23 mouse cellular contexts compared by ENCODE assay signal in the genomic region with DNA sequence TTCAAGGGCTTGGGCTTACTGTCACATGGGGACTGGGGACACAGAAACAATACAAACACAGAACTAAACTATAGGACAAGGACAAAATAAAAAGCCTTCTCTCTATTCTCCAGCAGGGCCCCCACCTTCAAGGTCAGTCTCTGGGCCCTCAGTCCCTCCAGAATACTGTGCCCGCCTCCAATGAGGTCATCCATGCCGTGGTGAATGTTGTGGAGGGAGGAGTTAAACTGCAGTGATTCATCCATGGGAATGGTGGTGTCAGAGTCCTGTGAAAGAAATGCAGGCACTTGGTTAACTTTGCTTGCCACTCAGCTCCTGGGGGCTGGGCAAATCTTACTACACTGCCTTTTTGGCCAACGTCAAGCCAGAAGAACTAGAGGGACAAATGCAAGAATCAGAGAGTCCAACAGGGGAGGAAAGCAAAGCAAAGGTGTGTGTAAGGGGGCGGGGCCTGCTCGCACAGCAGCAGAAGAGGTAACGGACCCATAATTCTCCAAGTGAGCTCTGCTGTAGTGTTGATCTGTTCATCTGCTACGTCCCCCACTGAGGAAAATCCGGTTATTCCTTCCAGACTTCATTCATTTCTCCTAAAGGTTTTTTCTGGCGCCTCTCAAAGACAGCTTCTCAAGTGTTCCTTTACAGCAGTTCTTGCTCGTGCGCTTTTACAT. TPM values are rescaled to one million over a fixed set of nuclear protein-coding genes. Genes with fewer than 3 reads are reported as not detected.
DNase-seq lines count a peak whose midpoint lies in the region; ATAC-seq lines count a peak whose summit lies in the region.
"Had no signal": no experiment of that assay in that cellular context is flagged by ENCODE, and none has a peak within 500 bp of the region (broad histone marks: within the 10 kb centered on the region; RNA-seq: fewer than 3 reads in every experiment).

No protein-coding gene starts in this region.

- peaks cover 23% of the 10 kb centered on the region; the same call in 1 of the 2 replicates for H3K79me2 ChIP-seq in macrophage (ENCODE audit: inconsistent target)

- 73% methylated on average over 11 of the region's 11 CpGs for WGBS in heart, embryonic 11.5 days (ENCODE audit: insufficient replicate concordance)
- 87% methylated on average over 11 of the region's 11 CpGs for WGBS in macrophage (ENCODE audit: missing documents)

- peaks cover 32% of the 10 kb centered on the region for H3K36me3 ChIP-seq in heart, embryonic 11.5 days (ENCODE audit: control insufficient read depth, insufficient read depth, low read length)
- peaks cover 69% of the 10 kb centered on the region for H3K36me3 ChIP-seq in macrophage (ENCODE audit: inconsistent target)

- no peak overlapping the region for H3K9ac ChIP-seq in heart, embryonic 11.5 days (ENCODE audit: low read depth, low read length)
- H3K9ac ChIP-seq: limb, embryonic 15.5 days; liver, postnatal 0 days; midbrain, embryonic 13.5 days; stomach, embryonic 15.5 days had no signal

- H3K9me3 ChIP-seq in heart, embryonic 11.5 days (replicated peaks; ENCODE audit: control insufficient read depth, low read length), result no peaks in the 10 kb centered on the region
- H3K9me3 ChIP-seq: hindbrain, embryonic 10.5 days; limb, embryonic 15.5 days; midbrain, embryonic 13.5 days; stomach, embryonic 15.5 days had no signal

- H3K27me3 ChIP-seq in heart, embryonic 11.5 days (ENCODE audit: control insufficient read depth, insufficient read depth, low read length), result no peaks in the 10 kb centered on the region
- H3K27me3 ChIP-seq: limb, embryonic 15.5 days; midbrain, embryonic 13.5 days; stomach, embryonic 15.5 days had no signal

- H3K4me2 ChIP-seq in heart, embryonic 11.5 days, result no peak overlapping the region
- H3K4me2 ChIP-seq: limb, embryonic 15.5 days; midbrain, embryonic 13.5 days; stomach, embryonic 15.5 days had no signal

- no peak for DNase-seq in heart, adult 18-20 months
- DNase-seq in Muller cell, postnatal 12 days (ENCODE audit: inconsistent ontology term), result peak; percentile 68
- peak; percentile 73 for DNase-seq in adrenal gland, postnatal 10 days
- no peak for DNase-seq in frontal cortex, postnatal 10 days (ENCODE audit: low spot score in 2 of 2)
- no peak for DNase-seq in left cerebral cortex, adult 18-20 months (ENCODE audit: low spot score in 2 of 2)
- DNase-seq: B cell, adult 2 months; cerebellum, adult 9-11 months; gastrocnemius, postnatal 10 days; liver, postnatal 0 days; spleen, adult 18-20 months; thymus, postnatal 25 days had no signal

- H3K27ac ChIP-seq in heart, embryonic 11.5 days (ENCODE audit: low read depth, low read length), result peak overlapping the region; percentile 50
- H3K27ac ChIP-seq in macrophage, result peak overlapping the region; percentile 73
- H3K27ac ChIP-seq: hindbrain, embryonic 10.5 days; limb, embryonic 15.5 days; midbrain, embryonic 13.5 days; stomach, embryonic 15.5 days had no signal

- H3K4me1 ChIP-seq in heart, embryonic 11.5 days (ENCODE audit: control insufficient read depth, insufficient read depth, low read length), result peaks cover 23% of the 10 kb centered on the region
- H3K4me1 ChIP-seq: limb, embryonic 15.5 days; midbrain, embryonic 13.5 days; stomach, embryonic 15.5 days had no signal

- H3K4me3 ChIP-seq in heart, embryonic 11.5 days (ENCODE audit: low read depth, low read length), result no peak overlapping the region
- no peak overlapping the region for H3K4me3 ChIP-seq in macrophage (ENCODE audit: inconsistent target)
- H3K4me3 ChIP-seq: hindbrain, embryonic 10.5 days; limb, embryonic 15.5 days; midbrain, embryonic 13.5 days; stomach, embryonic 15.5 days had no signal

- ATAC-seq in heart, embryonic 11.5 days (replicated peaks; ENCODE audit: insufficient number of reproducible peaks, low FRiP score, low TSS enrichment), result no peak
- ATAC-seq in CD4-positive, CD25-positive, alpha-beta regulatory T cell, adult 4 months, result no peak
- ATAC-seq: activated CD4-positive, CD25-positive, alpha-beta regulatory T cell, adult 4 months; forebrain, embryonic 16.5 days; liver, postnatal 0 days; midbrain, embryonic 13.5 days had no signal

RNA-seq across cellular contexts. Expression of gene Gosr2, which starts 13.9 kb away (rescaled TPM):
- polyA plus RNA-seq in heart, embryonic 11.5 days (2014; fragmentation: Nextera tagmentation; extraction: Ambion mirVana), result 61.6 and 79.2 TPM in 2 replicates
- total RNA-seq in heart, adult 18-20 months (2021), result 10 to 100 TPM; 31.1 to 32.8 TPM
- total RNA-seq in adrenal gland, postnatal 10 days (2021), result 10 to 100 TPM; 64.3 to 72.7 TPM
- total RNA-seq in macrophage (2018; cell fraction: chromatin; rRNA removed), result 100 to 1,000 TPM in 1 of 26 experiments, 10 to 100 TPM in 25; 22.9 to 118 (median 31.8) TPM
- 100 to 1,000 TPM in 3 of 26 experiments, 10 to 100 TPM in 23; 76.2 to 133 (median 83.1) TPM for total RNA-seq in macrophage (2018; cell fraction: cytosol; rRNA removed)
- 10 to 100 TPM; 36.6 to 91.3 (median 50.0) TPM for total RNA-seq in macrophage (2018; cell fraction: nucleus; rRNA removed)
- polyA plus RNA-seq in macrophage (2018), result 56.1 to 79.8 TPM (median 73.7 TPM) in 3 replicates
- 100 to 1,000 TPM in 1 of 2 experiments, 10 to 100 TPM in 1; 78.8 to 115 TPM for polyA plus RNA-seq in CD4-positive, CD25-positive, alpha-beta regulatory T cell, adult 4 months (2017; shearing (Covaris generic))
- 10 to 100 TPM; 70.3 to 80.4 TPM for total RNA-seq in left cerebral cortex, adult 18-20 months (2021)

RNA-seq across cellular contexts. Expression of gene Rprml, which starts 34.4 kb away (rescaled TPM):
- 0.16 and 0.23 TPM in 2 replicates for polyA plus RNA-seq in heart, embryonic 11.5 days (2014; fragmentation: Nextera tagmentation; extraction: Ambion mirVana)
- not detected for total RNA-seq in heart, adult 18-20 months (2021)
- total RNA-seq in adrenal gland, postnatal 10 days (2021), result under 1 TPM in 1 of 2 experiments, not detected in 1; 0.45 TPM
- total RNA-seq in macrophage (2018; cell fraction: chromatin; rRNA removed), result not detected
- under 1 TPM in 1 of 26 experiments, not detected in 25; 0.24 TPM for total RNA-seq in macrophage (2018; cell fraction: cytosol; rRNA removed)
- not detected for total RNA-seq in macrophage (2018; cell fraction: nucleus; rRNA removed)
- not detected in 3 replicates for polyA plus RNA-seq in macrophage (2018)
- polyA plus RNA-seq in CD4-positive, CD25-positive, alpha-beta regulatory T cell, adult 4 months (2017; shearing (Covaris generic)), result not detected
- 10 to 100 TPM; 84.7 to 92.0 TPM for total RNA-seq in left cerebral cortex, adult 18-20 months (2021)
- total RNA-seq: gastrocnemius, postnatal 10 days had no signal
- polyA plus RNA-seq: activated CD4-positive, CD25-positive, alpha-beta regulatory T cell, adult 4 months; hindbrain, embryonic 10.5 days; kidney, embryonic 16.5 days; liver, postnatal 0 days; stomach, embryonic 15.5 days had no signal

RNA-seq across cellular contexts. Expression of gene Lyzl6, which starts 45.1 kb away (rescaled TPM):
- polyA plus RNA-seq in heart, embryonic 11.5 days (2014; fragmentation: Nextera tagmentation; extraction: Ambion mirVana), result not detected in 2 replicates
- not detected for total RNA-seq in heart, adult 18-20 months (2021)
- total RNA-seq in adrenal gland, postnatal 10 days (2021), result not detected
- total RNA-seq in macrophage (2018; cell fraction: chromatin; rRNA removed), result not detected
- not detected for total RNA-seq in macrophage (2018; cell fraction: cytosol; rRNA removed)
- total RNA-seq in macrophage (2018; cell fraction: nucleus; rRNA removed), result not detected
- not detected in 3 replicates for polyA plus RNA-seq in macrophage (2018)
- not detected for polyA plus RNA-seq in CD4-positive, CD25-positive, alpha-beta regulatory T cell, adult 4 months (2017; shearing (Covaris generic))
- not detected for total RNA-seq in left cerebral cortex, adult 18-20 months (2021)
- total RNA-seq: ES-E14; gastrocnemius, postnatal 10 days; left cerebral cortex, postnatal 14 days had no signal
- polyA plus RNA-seq: activated CD4-positive, CD25-positive, alpha-beta regulatory T cell, adult 4 months; forebrain, embryonic 16.5 days; hindbrain, embryonic 10.5 days; kidney, embryonic 16.5 days; limb, embryonic 15.5 days; liver, postnatal 0 days; midbrain, embryonic 13.5 days; stomach, embryonic 15.5 days had no signal

Comparison
In these comparisons a context has a peak if more than half of its experiments do, and no peak if none do; other contexts are left out.
1. DNase-seq: peak in Muller cell, postnatal 12 days (single experiment) and adrenal gland, postnatal 10 days (single experiment); none in heart, adult 18-20 months (0 of 2), frontal cortex, postnatal 10 days (0 of 2) and left cerebral cortex, adult 18-20 months (0 of 2).
2. RNA of gene Rprml, which starts 34.4 kb away (total RNA-seq): 84.7 to 92.0 TPM in left cerebral cortex, adult 18-20 months; 0.45 TPM in adrenal gland, postnatal 10 days and not detected in heart, adult 18-20 months; every median in the first group is over 10 times any median in the second.